Mouse (Mus musculus): Measurements from ENCODE around the gene Suds3.

GRCm38 (mm10) chr5:117119777-117120488 is 4.0 kb upstream of the Suds3 start, which contains the start of gene Taok3:
- TF ChIP-seq CTCF (IDR thresholded peaks at IDR 0.05; ENCODE audit: extremely low read depth, insufficient read depth, insufficient read length, insufficient replicate concordance) (no peak), POLR2A (IDR thresholded peaks at IDR 0.05; ENCODE audit: low read depth, low read length) (peak; percentile 92)
